Mouse (Mus musculus): ENCODE measurements at regions not wholly inside any gene's neighbourhood (a gene's known extent, or its start where the extent isn't known, plus 50 kb on each side); places are given as distances from the start of the nearest gene placed in this dataset.

- TF ChIP-seq CTCF (IDR thresholded peaks at IDR 0.05; ENCODE audit: low read depth, low read length) (no peak), POLR2A (IDR thresholded peaks at IDR 0.05; ENCODE audit: insufficient read depth, low read length) (no peak)
Measured at GRCm38 (mm10) chr6:81760181-81760580, 163.3 kb upstream of the Gcfc2 start.

Measured in ES-Bruce4 (cell line).